Mouse (Mus musculus): Measurements from ENCODE around the gene Zfhx2. TPM values are rescaled to one million over a fixed set of nuclear protein-coding genes. Genes with fewer than 3 reads are reported as not detected.

The Zfhx2 gene
- total and polyA plus RNA-seq, 3 experiments, result 0.42 to 3.2 TPM; not detected in 1

DNA sequence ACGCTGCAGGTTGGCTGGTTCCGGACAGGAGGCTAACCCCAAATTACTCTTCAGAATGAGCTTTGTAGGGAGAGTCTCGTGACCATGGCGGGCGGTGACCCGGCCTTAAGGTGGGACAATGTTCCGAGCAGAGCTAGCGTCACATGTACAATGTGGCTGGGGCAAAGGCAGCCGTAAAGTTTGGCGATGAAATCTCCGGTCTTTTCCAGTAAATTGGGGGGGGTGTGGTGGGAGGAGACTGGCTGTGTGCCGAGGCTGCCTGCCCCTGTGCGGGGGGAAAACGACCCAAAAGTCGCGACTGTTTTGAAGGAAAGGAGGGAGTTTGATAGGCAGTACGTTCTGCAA is 76.4 kb downstream of the Zfhx2 start (continued):
- no peak for TF ChIP-seq SMC3 (IDR thresholded peaks at IDR 0.05; ENCODE audit: low read depth, low read length)

DNA sequence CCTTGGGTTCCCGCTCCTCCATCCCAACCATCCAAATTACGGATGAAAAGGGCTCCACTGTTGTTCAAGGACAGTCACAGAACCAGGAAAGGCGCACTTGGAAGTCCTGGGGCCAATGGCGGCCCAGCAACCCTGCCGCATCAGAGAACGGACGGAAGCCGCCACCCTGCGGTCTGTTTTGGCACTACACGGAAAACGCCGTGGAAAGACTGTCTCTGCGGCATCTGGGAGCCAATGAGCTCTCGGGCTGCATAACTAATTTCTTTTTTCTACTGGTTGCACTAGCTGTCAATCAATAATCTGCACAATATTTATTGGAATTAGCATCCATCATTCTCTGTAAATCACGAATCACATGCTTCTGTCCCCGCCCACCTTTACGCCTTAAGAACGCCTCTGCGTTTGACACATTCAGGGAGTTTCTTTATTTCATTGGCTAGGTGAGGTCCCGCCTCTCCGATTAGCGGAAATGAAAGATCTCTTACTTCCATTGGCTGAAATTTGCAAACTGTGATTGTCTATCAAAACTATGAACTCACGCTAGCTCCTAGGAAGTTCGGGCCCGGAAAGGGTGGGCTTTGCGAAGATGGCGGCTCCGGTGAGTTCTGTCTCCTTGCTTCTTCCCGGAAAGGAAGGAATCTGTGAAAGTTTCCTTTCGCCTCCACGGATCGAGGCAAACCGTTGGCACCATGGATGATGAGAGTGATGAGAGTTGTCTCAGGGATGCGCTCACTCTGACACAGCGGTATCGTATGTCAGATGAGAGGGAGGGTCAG is 76.9 kb downstream of the Zfhx2 start, which contains the start of gene Ngdn:
Gene Ngdn, plus strand, starts transcription at position 464 of the 776 bp plus-strand sequence.
- Histone ChIP-seq H3K4me1 (ENCODE audit: control insufficient read depth in 1 of 2, insufficient read depth in 2 of 2, low read length in 2 of 2) (no peaks in the 10 kb centered on the region; a peak in 2 of 4 replicates), H3K79me2 (ENCODE audit: control insufficient read depth, insufficient read depth, low read length, poor library complexity) (peaks cover 12% of the 10 kb centered on the region), H3K36me3 (ENCODE audit: control insufficient read depth in 1 of 2, insufficient read depth in 2 of 2, low read length in 2 of 2) (peaks cover 4% of the 10 kb centered on the region in 2 experiments; a peak in 3 of 4 replicates), H3K27ac (ENCODE audit: control insufficient read depth, low read depth, low read length) (peak within 1 kb of the TSS; percentile 69), H3K4me3 (ENCODE audit: control insufficient read depth in 1 of 2, insufficient read depth in 1 of 2, low read depth in 2 of 2, low read length in 2 of 2) (peak within 1 kb of the TSS; percentile 65 to 81), H3K9ac (ENCODE audit: control insufficient read depth, low read depth, low read length, poor library complexity, severe bottlenecking) (peak within 1 kb of the TSS; percentile 79), H3K9me3 (replicated peaks; ENCODE audit: insufficient read depth, low read length) (no peaks in the 10 kb centered on the region), H3K27me3 (ENCODE audit: control insufficient read depth in 1 of 2, insufficient read depth in 2 of 2, low read length in 2 of 2) (no peaks in the 10 kb centered on the region)
- TF ChIP-seq CTCF (IDR thresholded peaks at IDR 0.05 in 2 of 3, conservative IDR thresholded peaks at IDR 0.05 in 1 of 3; ENCODE audit: control insufficient read depth in 1 of 3, insufficient read depth in 1 of 3, low read depth in 2 of 3, low read length in 3 of 3, poor library complexity in 1 of 3, severe bottlenecking in 1 of 3) (peak; percentile 65 to 83 (median 78)), USF2 (IDR thresholded peaks at IDR 0.05; ENCODE audit: borderline replicate concordance in 1 of 2, insufficient read depth in 1 of 2, low read depth in 1 of 2, low read length in 2 of 2) (no peak), MXI1 (IDR thresholded peaks at IDR 0.05; ENCODE audit: low read depth, low read length) (no peak), RCOR1 (IDR thresholded peaks at IDR 0.05; ENCODE audit: low read depth, low read length) (no peak), HCFC1 (IDR thresholded peaks at IDR 0.05; ENCODE audit: low read depth, low read length) (peak; percentile 83), CHD2 (IDR thresholded peaks at IDR 0.05; ENCODE audit: low read length) (peak; percentile 94), RAD21 (IDR thresholded peaks at IDR 0.05; ENCODE audit: low read depth, low read length) (peak; percentile 68), MAFK (IDR thresholded peaks at IDR 0.05; ENCODE audit: borderline replicate concordance, low read depth, low read length) (no peak), EP300 (IDR thresholded peaks at IDR 0.05; ENCODE audit: low read depth in 1 of 2, low read length in 2 of 2) (no peak), ZKSCAN1 (IDR thresholded peaks at IDR 0.05; ENCODE audit: low read depth, low read length) (no peak), NELFE (IDR thresholded peaks at IDR 0.05; ENCODE audit: low read depth, low read length) (peak; percentile 78), POLR2AphosphoS2 (IDR thresholded peaks at IDR 0.05; ENCODE audit: low read length) (peak; percentile 88), TBP (IDR thresholded peaks at IDR 0.05; ENCODE audit: low read depth, low read length) (peak; percentile 34), JUND (IDR thresholded peaks at IDR 0.05; ENCODE audit: low read depth, low read length) (peak; percentile 65; the same call in 1 of the 2 replicates), ZC3H11A (IDR thresholded peaks at IDR 0.05; ENCODE audit: low read depth, low read length) (peak; percentile 39), TCF12 (IDR thresholded peaks at IDR 0.05; ENCODE audit: low read depth, low read length) (0 out of 2 replicates have a peak, but pooled peaks have one; percentile 24), MYC (IDR thresholded peaks at IDR 0.05; ENCODE audit: low read depth, low read length) (peak; percentile 82), USF1 (IDR thresholded peaks at IDR 0.05; ENCODE audit: low read depth, low read length) (peak; percentile 73), NRF1 (IDR thresholded peaks at IDR 0.05; ENCODE audit: insufficient read depth, low read depth, low read length, poor library complexity, severe bottlenecking) (0 out of 2 replicates have a peak, but pooled peaks have one; percentile 18), POLR2A (IDR thresholded peaks at IDR 0.05; ENCODE audit: control insufficient read depth in 1 of 2, insufficient read depth in 1 of 2, low read depth in 1 of 2, low read length in 2 of 2, poor library complexity in 1 of 2) (peak; percentile 82 to 85; a peak in 3 of 4 replicates), SMC3 (IDR thresholded peaks at IDR 0.05; ENCODE audit: low read depth, low read length) (peak; percentile 58), KAT2A (conservative IDR thresholded peaks at IDR 0.05; ENCODE audit: low read depth, low read length) (peak; percentile 60; the same call in 1 of the 2 replicates), TAL1 (IDR thresholded peaks at IDR 0.05; ENCODE audit: low read length) (no peak), ZNF384 (IDR thresholded peaks at IDR 0.05; ENCODE audit: low read depth, low read length) (no peak), SIN3A (IDR thresholded peaks at IDR 0.05; ENCODE audit: low read length) (peak; percentile 69), ELF1 (IDR thresholded peaks at IDR 0.05; ENCODE audit: low read depth, low read length) (peak; percentile 69), CHD1 (IDR thresholded peaks at IDR 0.05; ENCODE audit: low read depth, low read length) (no peak)
- peak; percentile 100 for DNase-seq (ENCODE audit: low read depth, low spot score)

Data from MEL (cell line).